In the genomic region with DNA sequence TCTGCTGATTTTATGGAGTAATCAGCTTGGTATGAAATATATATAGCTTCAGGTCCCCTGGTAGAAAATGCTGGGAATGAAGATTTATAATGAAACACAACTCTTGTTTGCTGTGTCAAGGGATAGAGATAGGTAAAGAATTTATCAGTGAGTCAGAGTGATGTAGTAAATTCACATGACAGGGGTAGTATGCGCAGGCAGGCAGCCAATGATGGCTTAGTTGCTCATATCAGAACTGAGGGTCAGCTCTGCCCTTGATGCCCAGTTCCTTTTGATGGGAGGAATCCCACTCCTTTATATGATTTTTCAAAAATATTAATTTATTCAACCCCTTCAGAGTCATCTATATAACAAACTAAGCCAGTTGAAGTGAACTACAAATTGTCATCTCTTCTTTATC, we compare ENCODE assay signal across 18 mouse cellular contexts.
"Had no signal": no experiment of that assay in that cellular context is flagged by ENCODE, and none has a peak within 500 bp of the region (broad histone marks: within the 10 kb centered on the region; RNA-seq: fewer than 3 reads in every experiment).

No protein-coding gene starts in this region.

- H3K4me1 ChIP-seq: midbrain, embryonic 10.5 days; midbrain, embryonic 12.5 days; neural tube, embryonic 13.5 days; neural tube, embryonic 15.5 days had no signal

- H3K4me3 ChIP-seq: midbrain, embryonic 10.5 days; midbrain, embryonic 12.5 days; myocyte; neural tube, embryonic 13.5 days; neural tube, embryonic 15.5 days had no signal

- H3K36me3 ChIP-seq: midbrain, embryonic 10.5 days; midbrain, embryonic 12.5 days; neural tube, embryonic 13.5 days; neural tube, embryonic 15.5 days had no signal

- DNase-seq: lung, embryonic 14.5 days; lung, postnatal 10 days; lung, postnatal 4 days; midbrain, embryonic 14.5 days; retina, postnatal 1 day; right cerebral cortex, adult 18-20 months; right cerebral cortex, postnatal 25 days; right cerebral cortex, postnatal 4 days; spleen, adult 18-20 months; thymus, adult 18-20 months; thymus, postnatal 14 days; thymus, postnatal 36 days had no signal

- H3K27me3 ChIP-seq: midbrain, embryonic 12.5 days; neural tube, embryonic 13.5 days; neural tube, embryonic 15.5 days had no signal

- H3K27ac ChIP-seq: midbrain, embryonic 10.5 days; midbrain, embryonic 12.5 days; neural tube, embryonic 13.5 days; neural tube, embryonic 15.5 days had no signal

- H3K4me2 ChIP-seq: lung, embryonic 14.5 days; midbrain, embryonic 12.5 days; neural tube, embryonic 13.5 days; neural tube, embryonic 15.5 days had no signal

- H3K9ac ChIP-seq: lung, embryonic 14.5 days; midbrain, embryonic 12.5 days; neural tube, embryonic 13.5 days; neural tube, embryonic 15.5 days had no signal

- H3K9me3 ChIP-seq: midbrain, embryonic 10.5 days; midbrain, embryonic 12.5 days; neural tube, embryonic 13.5 days; neural tube, embryonic 15.5 days had no signal

- ATAC-seq: midbrain, embryonic 16.5 days had no signal
